Mouse (Mus musculus) liver, embryonic 12.5 days (tissue): ENCODE measurements around the gene Pagr1a. TPM values are rescaled to one million over a fixed set of nuclear protein-coding genes. Genes with fewer than 3 reads are reported as not detected.

ENCODE experiments used
- ATAC-seq: fragments of 200-750 bp; cut with Nextera tagmentation; 2 replicates; pipeline ENCODE4 v1.8.0; 2017; ENCODE audit warnings: moderate number of reproducible peaks, mild to moderate bottlenecking, moderate library complexity
- H3K27ac ChIP-seq: fragments of 300-500 bp; sonication (generic); 2 replicates; pipeline ENCODE4 v1.5.1; 2016; ENCODE audit warnings: mild to moderate bottlenecking
- H3K27me3 ChIP-seq: fragments of 300-500 bp; sonication (generic); replicated peaks from 2 replicates; pipeline ENCODE4 v1.6.1; 2016; ENCODE audit warnings: mild to moderate bottlenecking, moderate library complexity
- H3K36me3 ChIP-seq: fragments of 300-500 bp; sonication (generic); 2 replicates; pipeline ENCODE4 v1.6.1; 2016; ENCODE audit warnings: mild to moderate bottlenecking, moderate library complexity
- H3K4me1 ChIP-seq: fragments of 300-500 bp; sonication (generic); 2 replicates; pipeline ENCODE4 v1.6.1; 2016
- H3K4me2 ChIP-seq: fragments of 300-500 bp; sonication (generic); 2 replicates; pipeline ENCODE4 v1.6.1; 2016; ENCODE audit warnings: mild to moderate bottlenecking, moderate library complexity
- H3K4me3 ChIP-seq: fragments of 300-500 bp; sonication (generic); 2 replicates; pipeline ENCODE4 v1.5.1; 2016; ENCODE audit warnings: mild to moderate bottlenecking, moderate library complexity
- H3K9ac ChIP-seq: fragments of 300-500 bp; sonication (generic); 2 replicates; pipeline ENCODE4 v1.6.1; 2016; ENCODE audit warnings: mild to moderate bottlenecking, moderate library complexity
- H3K9me3 ChIP-seq: fragments of 300-500 bp; sonication (generic); replicated peaks from 2 replicates; pipeline ENCODE4 v1.6.1; 2016; ENCODE audit warnings: mild to moderate bottlenecking, moderate library complexity
- WGBS: fragments of 180-500 bp; shearing (Covaris S2); methylation state at CpG from one replicate; pipeline ENCODE4 v1.1.7; 2016; ENCODE audit not compliant: insufficient replicate concordance; 5-methylcytosine and 5-hydroxymethylcytosine counted together
- polyA plus RNA-seq: library from polyadenylated mRNA; unstranded; fragments of >200 nt; fragmentation: Nextera tagmentation; extraction: Ambion mirVana; gene quantifications from 2 replicates; pipeline ENCODE4 v1.2.1, GENCODE M21; 2016

The Pagr1a gene
- polyA plus RNA-seq, 1 experiment from 2014 or later, result 65.1 TPM

DNA sequence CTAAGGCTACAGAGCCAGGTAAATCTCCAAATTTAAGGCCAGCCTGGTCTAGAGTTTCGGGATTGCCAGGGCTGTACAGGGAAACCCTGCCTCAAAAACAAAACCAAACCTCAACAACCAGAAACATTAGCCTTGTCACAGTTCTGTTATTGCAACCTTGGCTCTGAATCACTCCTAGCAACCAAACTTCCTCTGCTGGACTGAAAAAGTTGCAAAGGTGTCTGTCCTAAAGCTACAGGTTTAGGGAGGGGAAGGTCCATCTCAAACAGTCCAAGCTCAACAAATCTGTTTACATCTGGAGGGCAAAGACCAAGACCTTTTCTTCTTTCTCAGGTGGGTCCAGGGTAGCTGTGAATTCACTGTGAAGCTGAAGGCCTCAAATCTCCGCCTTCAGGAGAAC is 6.1 kb downstream of the Pagr1a start:
- Histone ChIP-seq H3K27ac (peak overlapping the region; percentile 38), H3K4me1 (peaks cover 75% of the 10 kb centered on the region), H3K9ac (no peak overlapping the region), H3K27me3 (no peaks in the 10 kb centered on the region), H3K4me3 (no peak overlapping the region), H3K9me3 (no peaks in the 10 kb centered on the region), H3K4me2 (no peak overlapping the region), H3K36me3 (peaks cover 35% of the 10 kb centered on the region)
- WGBS, result 83% methylated on average over 2 of the region's 2 CpGs
- ATAC-seq, result no peak

GRCm38 (mm10) chr7:127009307-127010085 is 7.7 kb downstream of the Pagr1a start:
- 77% methylated on average over 17 of the region's 17 CpGs for WGBS
- H3K4me2 ChIP-seq, result peak overlapping the region; percentile 62
- peaks cover 60% of the 10 kb centered on the region for H3K4me1 ChIP-seq
- no peak overlapping the region for H3K4me3 ChIP-seq
- H3K9me3 ChIP-seq, result no peaks in the 10 kb centered on the region
- peak overlapping the region; percentile 63 for H3K9ac ChIP-seq
- H3K27ac ChIP-seq, result peak overlapping the region; percentile 96
- H3K36me3 ChIP-seq, result peaks cover 21% of the 10 kb centered on the region
- no peak for ATAC-seq
- H3K27me3 ChIP-seq, result no peaks in the 10 kb centered on the region

DNA sequence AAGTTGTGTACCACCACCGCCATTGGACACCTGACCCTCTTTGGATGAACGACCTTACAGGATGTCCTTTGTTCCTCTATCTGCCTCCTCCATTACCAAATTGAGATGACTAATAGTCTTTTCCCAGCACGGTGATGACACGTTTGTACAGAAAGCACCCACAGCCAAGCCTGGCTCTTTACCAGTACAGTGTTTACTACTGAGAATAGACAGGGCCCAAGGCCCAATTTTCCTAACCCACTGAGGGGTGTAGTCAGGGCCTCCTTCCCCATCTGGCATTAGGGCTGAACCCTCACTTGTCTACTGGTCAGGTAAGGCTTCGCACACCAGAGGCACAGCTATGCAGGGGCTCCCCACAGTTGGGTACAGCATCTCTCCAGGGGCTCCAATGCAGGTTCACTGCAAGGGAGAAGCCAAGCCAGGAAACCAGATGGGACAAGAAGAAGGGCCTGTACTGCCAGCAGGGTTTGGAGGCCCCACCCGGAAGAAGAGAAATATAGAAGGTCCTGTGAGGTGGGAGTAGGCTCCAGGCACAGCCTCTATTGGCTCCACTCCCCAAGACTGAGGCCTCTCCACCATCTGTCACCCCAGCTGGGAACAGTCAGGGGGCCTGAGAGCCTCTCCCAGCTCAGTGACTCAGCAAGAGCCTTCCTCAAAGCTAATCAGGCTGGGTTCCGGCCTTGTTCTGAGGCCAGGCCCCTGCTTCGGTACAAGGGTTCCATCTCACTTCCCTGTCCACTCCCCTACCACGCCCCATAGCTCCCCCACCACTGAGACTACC is 8.7 kb downstream of the Pagr1a start:
- H3K9ac ChIP-seq, result peak overlapping the region; percentile 63
- peaks cover 49% of the 10 kb centered on the region for H3K4me1 ChIP-seq
- ATAC-seq, result peak; percentile 96
- H3K4me2 ChIP-seq, result peak overlapping the region; percentile 62
- 41% methylated on average over 9 of the region's 9 CpGs for WGBS
- peak overlapping the region; percentile 96 for H3K27ac ChIP-seq
- peak overlapping the region; percentile 13; the same call in 1 of the 2 replicates for H3K4me3 ChIP-seq
- H3K27me3 ChIP-seq, result no peaks in the 10 kb centered on the region
- no peaks in the 10 kb centered on the region for H3K9me3 ChIP-seq
- peaks cover 11% of the 10 kb centered on the region for H3K36me3 ChIP-seq

DNA sequence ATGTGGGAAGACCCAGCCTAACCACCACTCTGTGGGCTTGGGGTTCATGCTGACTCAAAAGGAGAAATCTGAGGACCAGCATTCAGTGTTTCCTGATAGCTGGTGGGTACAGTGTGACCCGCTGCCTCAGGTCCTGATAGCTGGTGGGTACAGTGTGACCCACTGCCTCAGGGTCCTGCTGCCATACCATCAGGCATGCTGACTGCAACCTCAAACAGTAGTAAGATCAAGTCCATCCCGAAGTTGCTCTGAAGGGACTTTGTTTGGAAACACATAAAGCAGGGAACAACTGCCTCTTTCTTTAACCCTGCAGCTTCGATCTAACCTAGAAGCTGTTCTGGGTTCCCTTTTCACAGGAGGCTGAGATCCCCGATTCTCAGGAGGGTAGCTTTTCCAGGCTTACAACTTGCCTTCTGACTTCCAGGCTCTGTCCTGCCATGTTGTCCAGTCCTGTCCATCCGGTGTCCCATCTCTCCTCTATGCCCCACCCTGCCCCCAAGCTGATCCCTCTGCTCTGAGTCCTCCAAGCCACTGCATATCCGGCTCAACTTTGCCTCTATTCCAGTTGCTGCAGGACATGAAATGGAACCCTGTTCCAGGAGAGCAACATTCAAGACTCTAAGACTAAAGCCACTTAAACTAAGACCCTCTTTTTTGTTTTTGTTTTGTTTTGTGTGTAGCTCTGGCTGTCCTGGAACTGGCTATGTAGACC is 9.7 kb downstream of the Pagr1a start:
- peak overlapping the region; percentile 96 for H3K27ac ChIP-seq

DNA sequence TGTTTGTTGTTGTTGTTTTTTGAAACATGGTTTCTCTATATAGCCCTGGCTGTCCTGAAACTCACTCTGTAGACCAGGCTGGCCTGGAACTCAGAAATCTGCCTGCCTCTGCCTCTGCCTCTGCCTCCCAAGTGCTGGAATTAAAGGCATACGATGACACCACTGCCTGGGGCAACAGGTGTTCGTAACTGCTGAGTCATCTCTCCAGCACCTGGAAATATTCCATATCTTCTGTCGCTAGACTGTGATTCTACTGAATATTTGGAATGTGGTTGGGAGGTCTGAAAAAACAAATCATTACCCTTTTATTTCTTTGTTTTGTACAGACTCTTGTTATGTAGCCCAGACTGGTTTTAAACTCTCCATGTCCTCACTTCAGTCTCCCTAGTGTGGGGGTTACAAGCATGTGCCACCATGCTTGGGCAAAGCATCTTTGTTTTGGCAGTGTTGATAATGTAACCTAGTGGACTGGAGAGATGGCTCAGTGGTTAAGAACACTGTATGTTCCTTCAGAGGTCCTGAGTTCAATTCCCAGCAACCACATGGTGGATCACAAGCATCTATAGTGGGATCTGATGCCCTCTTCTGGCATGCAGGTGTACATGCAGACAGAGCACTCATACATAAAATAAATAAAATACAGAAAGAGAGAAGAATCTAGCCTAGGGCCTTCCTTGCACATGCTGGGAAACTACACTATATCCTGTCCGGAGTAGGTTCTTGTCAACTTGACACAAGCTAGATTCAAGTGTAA is 12.9 kb downstream of the Pagr1a start:
- Histone ChIP-seq H3K4me2 (no peak overlapping the region), H3K9ac (no peak overlapping the region), H3K36me3 (no peaks in the 10 kb centered on the region), H3K4me3 (no peak overlapping the region), H3K4me1 (peaks cover 29% of the 10 kb centered on the region), H3K9me3 (no peaks in the 10 kb centered on the region), H3K27me3 (no peaks in the 10 kb centered on the region), H3K27ac (no peak overlapping the region)
- ATAC-seq, result no peak
- 78% methylated on average over 4 of the region's 4 CpGs for WGBS

More for the DNA sequence above, 9.7 kb downstream of the Pagr1a start:
- WGBS, result 83% methylated on average over 6 of the region's 6 CpGs
- 0 out of 2 replicates have a peak, but pooled peaks cover 3% of the 10 kb centered on the region for H3K36me3 ChIP-seq
- no peaks in the 10 kb centered on the region for H3K27me3 ChIP-seq
- H3K4me1 ChIP-seq, result peaks cover 52% of the 10 kb centered on the region
- H3K9ac ChIP-seq, result peak overlapping the region; percentile 63
- no peak for ATAC-seq
- H3K4me3 ChIP-seq, result no peak overlapping the region
- H3K9me3 ChIP-seq, result no peaks in the 10 kb centered on the region
- no peak overlapping the region; the same call in 1 of the 2 replicates for H3K4me2 ChIP-seq

- 80% methylated on average over 5 of the region's 5 CpGs for WGBS
- Histone ChIP-seq H3K36me3 (no peaks in the 10 kb centered on the region), H3K4me3 (no peak overlapping the region), H3K27ac (no peak overlapping the region), H3K27me3 (no peaks in the 10 kb centered on the region), H3K9me3 (no peaks in the 10 kb centered on the region), H3K4me2 (no peak overlapping the region), H3K9ac (no peak overlapping the region), H3K4me1 (peaks cover 22% of the 10 kb centered on the region)
- ATAC-seq, result no peak
Measured at GRCm38 (mm10) chr7:127003620-127004019, 13.5 kb downstream of the Pagr1a start.

DNA sequence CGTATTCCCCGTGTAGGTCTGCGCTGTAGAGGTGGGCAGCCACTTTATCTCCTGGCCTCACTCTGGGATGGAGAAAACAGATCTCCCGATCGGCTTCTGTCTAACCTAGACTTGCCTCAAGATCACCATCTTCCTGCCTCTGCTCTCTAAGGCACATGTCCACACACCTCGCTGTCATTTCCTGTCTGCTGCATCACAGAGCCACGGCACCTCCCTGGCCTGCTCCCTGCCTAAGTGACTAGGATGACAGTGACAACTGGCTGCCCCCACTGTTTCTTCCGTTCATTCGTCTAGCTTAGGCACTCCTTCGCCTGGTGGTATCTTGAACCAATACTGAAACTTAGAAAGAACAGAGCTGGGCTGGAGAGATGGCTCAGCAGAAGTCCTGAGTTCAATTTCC is 17.6 kb downstream of the Pagr1a start:
- Histone ChIP-seq H3K9me3 (0 out of 2 replicates have a peak, but pooled peaks cover 3% of the 10 kb centered on the region), H3K4me3 (no peak overlapping the region), H3K4me1 (peaks cover 6% of the 10 kb centered on the region; the same call in 1 of the 2 replicates), H3K36me3 (peaks cover 6% of the 10 kb centered on the region), H3K9ac (no peak overlapping the region), H3K4me2 (no peak overlapping the region), H3K27me3 (no peaks in the 10 kb centered on the region), H3K27ac (no peak overlapping the region)
- 51% methylated on average over 10 of the region's 10 CpGs for WGBS
- ATAC-seq, result no peak

- H3K9me3 ChIP-seq, result 0 out of 2 replicates have a peak, but pooled peaks cover 3% of the 10 kb centered on the region
- H3K36me3 ChIP-seq, result peaks cover 6% of the 10 kb centered on the region
- no peak overlapping the region for H3K9ac ChIP-seq
- H3K4me2 ChIP-seq, result no peak overlapping the region
- ATAC-seq, result no peak
- H3K27me3 ChIP-seq, result 0 out of 2 replicates have a peak, but pooled peaks cover 5% of the 10 kb centered on the region
- no peak overlapping the region for H3K4me3 ChIP-seq
- no peak overlapping the region for H3K27ac ChIP-seq
- no peaks in the 10 kb centered on the region; the same call in 1 of the 2 replicates for H3K4me1 ChIP-seq
- WGBS, result 68% methylated on average over 4 of the region's 4 CpGs
Measured at GRCm38 (mm10) chr7:126996449-126996848, 20.7 kb downstream of the Pagr1a start.

GRCm38 (mm10) chr7:126988816-126989215 is 28.3 kb downstream of the Pagr1a start:
- Histone ChIP-seq H3K36me3 (no peaks in the 10 kb centered on the region), H3K27me3 (0 out of 2 replicates have a peak, but pooled peaks cover 11% of the 10 kb centered on the region), H3K4me3 (no peak overlapping the region), H3K4me1 (no peaks in the 10 kb centered on the region), H3K9ac (no peak overlapping the region), H3K4me2 (no peak overlapping the region), H3K9me3 (no peaks in the 10 kb centered on the region), H3K27ac (no peak overlapping the region)
- ATAC-seq, result no peak
- WGBS, result 66% methylated on average over 8 of the region's 8 CpGs

GRCm38 (mm10) chr7:126986319-126986718 is 30.8 kb downstream of the Pagr1a start:
- no peak overlapping the region for H3K27ac ChIP-seq
- H3K9me3 ChIP-seq, result no peaks in the 10 kb centered on the region
- 44% methylated on average over 9 of the region's 9 CpGs for WGBS
- H3K4me3 ChIP-seq, result no peak overlapping the region
- peaks cover under 1% of the 10 kb centered on the region; the same call in 1 of the 2 replicates for H3K36me3 ChIP-seq
- no peak overlapping the region for H3K4me2 ChIP-seq
- H3K9ac ChIP-seq, result no peak overlapping the region
- H3K4me1 ChIP-seq, result peaks cover 11% of the 10 kb centered on the region; the same call in 1 of the 2 replicates
- H3K27me3 ChIP-seq, result 0 out of 2 replicates have a peak, but pooled peaks cover 6% of the 10 kb centered on the region
- no peak for ATAC-seq
